Comparison of ENCODE assay signal across 9 mouse cellular contexts in the genomic region with DNA sequence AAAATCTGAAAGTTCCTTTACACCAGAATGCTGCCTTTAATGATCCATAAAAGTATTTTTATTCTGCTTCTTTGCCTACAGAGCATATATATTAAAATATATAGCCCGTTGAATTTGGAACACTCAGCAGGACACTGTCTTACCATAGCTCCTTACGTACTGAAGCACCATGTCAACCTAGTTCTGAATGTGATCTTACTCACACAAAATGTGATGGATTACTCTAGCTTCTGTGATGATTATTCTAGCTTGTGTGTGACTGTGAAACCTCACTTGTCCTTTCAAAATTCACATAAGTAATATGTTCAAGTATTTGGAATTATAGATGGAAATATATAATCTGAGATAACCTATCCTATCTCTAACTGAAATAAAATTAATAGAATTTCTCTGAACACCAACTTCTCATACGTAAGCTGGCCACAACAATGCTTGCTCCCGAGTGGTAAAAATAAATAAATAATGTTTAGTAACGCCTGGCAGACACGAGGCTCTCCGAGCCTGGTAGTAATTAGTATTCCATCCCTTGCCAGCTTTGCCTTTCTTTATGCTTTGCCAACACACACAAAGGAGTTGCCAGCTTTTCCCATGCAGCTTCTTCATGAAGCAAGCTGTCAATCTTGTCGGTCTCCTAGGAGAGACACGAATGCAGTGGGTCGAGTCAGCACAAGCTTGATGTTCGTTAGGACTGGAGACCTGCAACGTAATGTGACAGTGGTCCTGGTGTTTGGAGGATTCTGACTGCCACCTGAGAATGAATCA.
DNase-seq lines count a peak whose midpoint lies in the region; ATAC-seq and TF ChIP-seq lines count a peak whose summit lies in the region.
"Had no signal": no experiment of that assay in that cellular context is flagged by ENCODE, and none has a peak within 500 bp of the region (broad histone marks: within the 10 kb centered on the region; RNA-seq: fewer than 3 reads in every experiment).

No protein-coding gene starts in this region.

- peak; percentile 95 for ATAC-seq in forebrain, embryonic 13.5 days
- peak; percentile 96 for ATAC-seq in hindbrain, postnatal 0 days
- no peak for ATAC-seq in monocyte, adult 5-6 weeks (replicated peaks; ENCODE audit: insufficient number of reproducible peaks, low FRiP score, low TSS enrichment, poor library complexity, severe bottlenecking)
- no peak for ATAC-seq in activated CD4-positive, CD25-positive, alpha-beta regulatory T cell, adult 4 months

- no peaks in the 10 kb centered on the region for H3K9me3 ChIP-seq in forebrain, embryonic 13.5 days (replicated peaks)
- H3K9me3 ChIP-seq in hindbrain, postnatal 0 days (ENCODE audit: low read length): no peaks in the 10 kb centered on the region

- DNase-seq in left cerebral cortex, postnatal 10 days (ENCODE audit: extremely low spot score in 1 of 2, low spot score in 2 of 2): peak; percentile 17 to 18
- DNase-seq in left cerebral cortex, postnatal 36 days (ENCODE audit: low spot score in 2 of 2): no peak
- peak; percentile 93 for DNase-seq in hindbrain, postnatal 0 days (ENCODE audit: low spot score)
- DNase-seq: thymus, postnatal 36 days had no signal

- intact Hi-C loops in left cerebral cortex, postnatal 10 days (cut with DNase I): no loop called here
- intact Hi-C loops in left cerebral cortex, postnatal 36 days (cut with DNase I): no loop called here

- 38% methylated on average over 12 of the region's 12 CpGs for WGBS in forebrain, embryonic 13.5 days
- WGBS in hindbrain, postnatal 0 days: 19% methylated on average over 12 of the region's 12 CpGs
- WGBS in olfactory bulb, adult 2 months: 25% methylated on average over 12 of the region's 12 CpGs

- H3K4me3 ChIP-seq in forebrain, embryonic 13.5 days: no peak overlapping the region
- peak overlapping the region; percentile 20 for H3K4me3 ChIP-seq in hindbrain, postnatal 0 days (ENCODE audit: low read length)
- H3K4me3 ChIP-seq in olfactory bulb, adult 2 months (ENCODE audit: insufficient read depth, low read depth, low read length): 0 out of 2 replicates have a peak overlapping the region, but pooled peaks have one; percentile 10

- TF ChIP-seq CTCF in hindbrain, postnatal 0 days (IDR thresholded peaks at IDR 0.05; ENCODE audit: low read depth): no peak
- TF ChIP-seq CTCF in olfactory bulb, adult 2 months (IDR thresholded peaks at IDR 0.05; ENCODE audit: insufficient read depth, low read depth, low read length): no peak

- no peak for TF ChIP-seq POLR2A in olfactory bulb, adult 2 months (IDR thresholded peaks at IDR 0.05; ENCODE audit: insufficient read depth, low read depth, low read length)

- H3K4me1 ChIP-seq in forebrain, embryonic 13.5 days: peaks cover 9% of the 10 kb centered on the region; the same call in 1 of the 2 replicates
- 0 out of 2 replicates have a peak, but pooled peaks cover 4% of the 10 kb centered on the region for H3K4me1 ChIP-seq in hindbrain, postnatal 0 days (ENCODE audit: insufficient read depth, low read length)
- no peaks in the 10 kb centered on the region for H3K4me1 ChIP-seq in olfactory bulb, adult 2 months (ENCODE audit: control insufficient read depth, insufficient read depth, low read length)

- H3K9ac ChIP-seq in forebrain, embryonic 13.5 days: no peak overlapping the region
- no peak overlapping the region for H3K9ac ChIP-seq in hindbrain, postnatal 0 days (replicated peaks; ENCODE audit: low read length)
- H3K9ac ChIP-seq: liver, embryonic 14.5 days had no signal

- no peaks in the 10 kb centered on the region for H3K27me3 ChIP-seq in forebrain, embryonic 13.5 days
- no peaks in the 10 kb centered on the region for H3K27me3 ChIP-seq in hindbrain, postnatal 0 days (ENCODE audit: insufficient read depth, low read length)

- peak overlapping the region; percentile 35 for H3K4me2 ChIP-seq in forebrain, embryonic 13.5 days
- peak overlapping the region; percentile 43 for H3K4me2 ChIP-seq in hindbrain, postnatal 0 days (ENCODE audit: low read depth, low read length)

- H3K36me3 ChIP-seq in forebrain, embryonic 13.5 days (ENCODE audit: poor library complexity, severe bottlenecking): no peaks in the 10 kb centered on the region
- H3K36me3 ChIP-seq in hindbrain, postnatal 0 days (ENCODE audit: insufficient read depth, low read length): no peaks in the 10 kb centered on the region

- no peak overlapping the region for H3K27ac ChIP-seq in forebrain, embryonic 13.5 days
- H3K27ac ChIP-seq in hindbrain, postnatal 0 days: no peak overlapping the region
- no peak overlapping the region for H3K27ac ChIP-seq in olfactory bulb, adult 2 months (ENCODE audit: insufficient read depth, low read depth, low read length)
- H3K27ac ChIP-seq: liver, embryonic 14.5 days had no signal

Comparison
In these comparisons a context has a peak if more than half of its experiments do, and no peak if none do; other contexts are left out.
1. DNase-seq: peak in left cerebral cortex, postnatal 10 days (2 of 2) and hindbrain, postnatal 0 days (single experiment); none in left cerebral cortex, postnatal 36 days (0 of 2).
2. ATAC-seq: peak in forebrain, embryonic 13.5 days (single experiment) and hindbrain, postnatal 0 days (single experiment); none in monocyte, adult 5-6 weeks (single experiment) and activated CD4-positive, CD25-positive, alpha-beta regulatory T cell, adult 4 months (single experiment).